Mouse (Mus musculus) liver, embryonic 14.5 days (tissue): ENCODE results near the gene Parg.

Source experiments
- CTCF ChIP-seq: IDR thresholded peaks from 2 replicates; pipeline ENCODE4 v1.5.1; 2016; ENCODE audit warnings: antibody characterized with exemption, low read depth, control low read depth
- EP300 ChIP-seq: IDR thresholded peaks from 2 replicates; pipeline ENCODE4 v1.6.1; 2016; ENCODE audit warnings: antibody characterized with exemption, low read depth

DNA sequence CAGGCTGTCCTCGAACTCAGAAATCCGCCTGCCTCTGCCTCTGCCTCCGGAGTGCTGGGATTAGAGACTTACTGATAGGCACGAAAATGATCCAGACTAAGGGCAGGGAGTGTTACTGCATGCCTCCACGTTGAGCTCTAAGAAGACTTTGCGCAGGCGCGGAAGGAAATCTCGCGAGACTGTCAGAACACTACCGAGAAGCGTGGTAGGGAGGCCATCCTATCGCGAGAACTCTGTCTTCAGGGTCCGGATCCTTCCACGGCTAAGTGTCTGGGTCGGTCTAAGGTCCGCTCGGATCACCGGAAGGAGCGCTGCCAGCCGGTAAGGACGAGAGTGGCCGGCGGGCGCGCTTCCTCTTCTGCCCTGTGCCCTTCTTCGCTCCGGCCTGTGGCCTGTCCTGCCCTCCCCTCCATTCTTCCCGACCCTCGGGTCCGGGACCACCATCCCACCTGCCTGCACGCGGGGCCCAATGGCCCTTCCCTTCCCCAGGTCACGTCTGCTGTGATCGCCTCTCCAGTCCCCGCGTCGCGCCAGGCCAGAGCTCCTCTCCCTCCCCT is 42.0 kb upstream of the Parg start, which contains the start of gene Ncoa4:
- peak; percentile 38 for TF ChIP-seq CTCF
- peak; percentile 85 for TF ChIP-seq EP300
